Mouse (Mus musculus): ENCODE results near the gene Pagr1b.

The Pagr1b gene

GRCm38 (mm10) chr7:126965568-126965967 lies 50.7 kb downstream of the Pagr1b start:
- in situ Hi-C loops (cut with MboI; ENCODE audit: low pct_unique_long_range_greater_than_20kb in 1 of 2, low sequenced_read_pairs in 2 of 2, unreplicated experiment in 1 of 2): loop anchor here in 1 of 2 experiments (25.0 kb wide), 1 partner anchor 128 kb away; the partner anchor contains the start of genes 4930451I11Rik and Doc2a

- in situ Hi-C loops (cut with MboI; ENCODE audit: low pct_unique_long_range_greater_than_20kb in 1 of 2, low sequenced_read_pairs in 2 of 2, unreplicated experiment in 1 of 2): loop anchor here in 1 of 2 experiments (25.0 kb wide), 1 partner anchor 126 kb away; the partner anchor contains the start of genes 4930451I11Rik and Doc2a
Observed at GRCm38 (mm10) chr7:126963548-126964286, 52.6 kb downstream of the Pagr1b start.

- in situ Hi-C loops (cut with MboI; ENCODE audit: low pct_unique_long_range_greater_than_20kb in 1 of 2, low sequenced_read_pairs in 2 of 2, unreplicated experiment in 1 of 2): loop anchor here in 1 of 2 experiments (25.0 kb wide), 1 partner anchor 125 kb away; the partner anchor contains the start of genes 4930451I11Rik and Doc2a
Observed at GRCm38 (mm10) chr7:126961965-126962364, 54.3 kb downstream of the Pagr1b start.

- in situ Hi-C loops (cut with MboI; ENCODE audit: low pct_unique_long_range_greater_than_20kb in 1 of 2, low sequenced_read_pairs in 2 of 2, unreplicated experiment in 1 of 2): loop anchor here in 1 of 2 experiments (25.0 kb wide), 1 partner anchor 124 kb away; the partner anchor contains the start of genes 4930451I11Rik and Doc2a
Observed at GRCm38 (mm10) chr7:126961095-126961494, 55.2 kb downstream of the Pagr1b start.

- in situ Hi-C loops (cut with MboI; ENCODE audit: low pct_unique_long_range_greater_than_20kb in 1 of 2, low sequenced_read_pairs in 2 of 2, unreplicated experiment in 1 of 2): loop anchor here in 1 of 2 experiments (25.0 kb wide), 1 partner anchor 122 kb away; the partner anchor contains the start of genes 4930451I11Rik and Doc2a
Observed at GRCm38 (mm10) chr7:126959780-126960179, 56.5 kb downstream of the Pagr1b start.

GRCm38 (mm10) chr7:126955125-126955524 lies 61.2 kb downstream of the Pagr1b start:
- in situ Hi-C loops (cut with MboI; ENCODE audit: low pct_unique_long_range_greater_than_20kb in 1 of 2, low sequenced_read_pairs in 2 of 2, unreplicated experiment in 1 of 2): loop anchor here in 1 of 2 experiments (25.0 kb wide), 1 partner anchor 118 kb away; the partner anchor contains the start of genes 4930451I11Rik and Doc2a

GRCm38 (mm10) chr7:126952646-126953045 lies 63.6 kb downstream of the Pagr1b start:
- in situ Hi-C loops (cut with MboI; ENCODE audit: low pct_unique_long_range_greater_than_20kb in 1 of 2, low sequenced_read_pairs in 2 of 2, unreplicated experiment in 1 of 2): loop anchor here in 1 of 2 experiments (25.0 kb wide), 1 partner anchor 115 kb away; the partner anchor contains the start of genes 4930451I11Rik and Doc2a

GRCm38 (mm10) chr7:126951741-126952140 lies 64.5 kb downstream of the Pagr1b start:
- in situ Hi-C loops (cut with MboI; ENCODE audit: low pct_unique_long_range_greater_than_20kb in 1 of 2, low sequenced_read_pairs in 2 of 2, unreplicated experiment in 1 of 2): loop anchor here in 1 of 2 experiments (25.0 kb wide), 1 partner anchor 114 kb away; the partner anchor contains the start of genes 4930451I11Rik and Doc2a

Data from mouse embryonic stem cell (cell line).